Mouse (Mus musculus): Measurements from ENCODE around the gene Acsl1.
"Not testable (repeated sequence)": the region's sequence is repeated elsewhere in the genome, so short reads cannot be mapped to it uniquely, and the experiment has no call there.

The Acsl1 gene

GRCm38 (mm10) chr8:46566914-46567529 is 96.2 kb downstream of the Acsl1 start:
- no peak for DNase-seq

DNA sequence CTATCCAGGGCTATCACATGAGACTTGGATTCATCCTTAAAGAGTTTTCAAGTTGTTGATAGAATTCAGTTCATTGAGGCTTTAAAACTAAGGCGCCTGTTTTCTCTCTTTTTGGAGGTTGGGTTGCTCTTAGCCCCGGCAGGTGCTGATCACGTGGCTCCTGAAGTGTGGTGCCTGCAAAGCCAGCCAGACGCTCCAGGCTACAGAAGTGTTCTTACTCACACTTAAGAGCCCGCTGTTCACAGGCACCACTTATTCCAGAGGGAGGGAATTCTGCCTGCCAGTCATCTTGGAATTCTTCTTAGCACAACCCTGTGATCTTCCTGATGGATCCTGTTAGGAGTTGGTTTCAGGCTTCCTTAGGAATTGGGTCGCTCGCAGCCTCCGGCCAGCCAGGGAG is 97.1 kb downstream of the Acsl1 start:
- peak; percentile 60 to 80 for DNase-seq

- DNase-seq = no peak
These were observed 98.1 kb downstream of the Acsl1 start for GRCm38 (mm10) chr8:46568942-46569341.

DNA sequence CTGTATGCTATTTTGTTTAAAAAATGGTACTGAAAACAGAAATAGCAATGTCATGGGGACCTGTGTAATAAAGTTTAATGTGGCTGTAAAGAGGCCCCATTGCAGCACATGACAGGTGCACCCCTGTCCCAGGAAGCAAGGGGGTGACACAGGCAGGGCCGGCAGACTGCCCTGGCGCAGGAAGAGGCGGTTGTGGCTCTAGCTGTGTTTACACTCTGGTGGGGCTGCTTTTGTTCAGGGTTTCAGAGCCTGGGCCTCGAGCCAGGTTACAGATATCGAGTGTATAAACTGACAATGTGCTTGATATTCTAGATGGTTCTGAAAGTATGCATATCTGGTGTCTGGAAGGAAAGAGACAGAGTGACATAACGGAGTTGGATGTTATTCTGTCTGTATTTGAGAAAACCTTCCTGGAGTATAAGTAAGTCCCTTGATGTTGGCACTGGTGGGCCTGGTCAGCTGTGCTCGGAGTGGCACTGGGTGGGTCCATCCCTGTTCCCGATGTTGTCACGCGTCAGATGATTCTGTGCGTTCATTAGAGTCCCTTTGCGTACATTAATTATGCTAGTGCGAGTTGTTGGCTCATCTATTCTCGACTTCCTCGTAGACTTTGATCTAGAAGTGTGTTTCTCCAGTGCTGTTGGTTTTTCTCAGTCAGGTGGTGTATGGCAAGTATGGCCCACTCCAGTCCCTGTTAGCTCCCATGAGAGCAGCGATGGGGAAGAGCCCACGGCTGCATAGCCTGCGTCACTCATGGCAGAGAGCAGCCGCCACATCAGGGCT is 99.0 kb downstream of the Acsl1 start:
- peak; percentile 65 to 77 for DNase-seq

DNA sequence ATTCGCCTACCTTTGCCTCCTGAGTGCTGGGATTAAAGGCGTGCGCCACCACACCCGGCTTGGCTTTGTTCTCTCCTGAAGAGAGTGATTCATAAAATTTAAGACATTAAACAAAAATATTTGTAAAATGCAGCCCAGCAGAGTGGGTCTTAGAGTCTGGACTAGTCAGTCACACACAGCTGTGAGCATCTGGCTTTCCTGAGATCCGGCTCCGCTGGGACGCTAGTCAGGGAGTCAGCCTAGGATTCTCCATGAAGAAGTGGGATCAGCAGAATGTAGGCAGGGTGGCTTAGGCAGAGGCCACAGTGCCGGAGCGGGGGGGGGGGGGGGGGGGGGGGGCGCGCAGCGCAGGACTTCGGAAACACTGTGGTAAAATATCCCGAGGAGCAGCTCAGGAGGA is 99.8 kb downstream of the Acsl1 start:
- peak in 1 of 2 experiments; percentile 39 for DNase-seq

DNA sequence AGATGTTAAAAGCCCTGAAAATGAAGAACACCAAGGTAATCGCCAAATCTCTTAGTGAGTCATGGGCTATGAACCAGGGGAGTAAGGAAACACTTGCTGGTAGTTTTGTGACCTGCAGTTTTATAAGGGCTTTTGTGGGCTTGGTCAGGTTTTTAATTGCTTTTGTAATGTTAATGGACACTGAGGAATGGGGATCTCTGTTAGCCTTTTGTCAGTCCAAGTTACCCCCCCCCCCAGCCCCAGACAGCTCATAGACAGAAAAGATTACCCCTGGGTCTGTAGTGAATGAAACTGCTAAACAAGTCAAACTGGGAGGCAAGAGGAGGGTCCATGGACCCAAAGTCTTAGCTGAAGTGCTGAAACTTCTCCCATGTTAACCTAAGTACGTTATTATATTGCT is 102.6 kb downstream of the Acsl1 start:
- no peak for DNase-seq

- no peak for DNase-seq
These were observed 103.1 kb downstream of the Acsl1 start for GRCm38 (mm10) chr8:46573964-46574363.

DNA sequence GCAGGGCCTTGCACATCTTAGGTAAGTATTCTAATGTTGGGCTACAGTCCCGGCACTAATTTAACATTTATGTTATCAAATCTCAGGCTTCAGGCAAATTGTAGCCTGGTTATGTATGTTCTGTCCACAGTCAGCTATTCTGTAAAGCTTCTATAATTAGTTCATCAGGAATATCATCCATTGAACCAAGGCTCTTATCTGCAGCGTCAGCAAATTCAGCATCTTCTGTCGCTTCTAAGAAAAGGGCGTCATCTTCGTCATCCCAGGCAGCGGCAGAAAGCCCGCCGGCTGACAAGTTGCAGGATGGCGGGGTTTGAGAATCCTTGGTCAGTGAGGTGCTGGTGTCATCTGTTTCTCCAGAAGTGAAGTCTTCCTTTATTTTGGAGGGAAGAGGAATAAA is 108.0 kb downstream of the Acsl1 start:
- no peak for DNase-seq

GRCm38 (mm10) chr8:46584328-46584727 is 113.5 kb downstream of the Acsl1 start:
- DNase-seq = not testable (repeated sequence)

- DNase-seq = no peak
These were observed 114.7 kb downstream of the Acsl1 start for GRCm38 (mm10) chr8:46585576-46585975.
